Mouse (Mus musculus): ENCODE data around the gene Fank1. TPM values are rescaled to one million over a fixed set of nuclear protein-coding genes. Genes with fewer than 3 reads are reported as not detected.

Fank1 gene
- polyA plus RNA-seq, 1 experiment from 2014 or later: 3.9 TPM

DNA sequence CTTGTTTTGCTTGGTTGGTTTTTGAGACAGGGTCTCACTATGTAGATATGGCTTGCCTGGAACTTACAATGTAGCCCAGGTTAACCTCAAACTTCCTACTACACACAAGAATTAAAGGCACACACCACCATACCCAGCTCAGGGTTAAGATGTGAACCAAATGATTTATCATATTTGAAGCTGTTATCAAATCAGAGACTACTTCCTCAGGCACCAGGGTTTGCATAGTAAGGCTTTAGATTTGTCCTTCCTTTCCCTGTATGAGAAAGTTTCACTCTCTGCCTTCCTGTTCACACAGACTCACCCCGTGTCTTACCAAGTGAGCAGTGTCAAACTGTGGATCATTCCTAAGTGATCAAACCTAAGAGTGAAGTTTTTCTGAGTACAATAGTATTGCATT, 32.5 kb upstream of the Fank1 start:
- Histone ChIP-seq H3K9me3 (ENCODE audit: control insufficient read depth, low read length) (no peaks in the 10 kb centered on the region), H3K27me3 (ENCODE audit: control insufficient read depth, insufficient read depth, low read length) (no peaks in the 10 kb centered on the region), H3K4me2 (ENCODE audit: low read length) (no peak overlapping the region), H3K27ac (replicated peaks; ENCODE audit: low read depth, low read length) (no peak overlapping the region), H3K36me3 (ENCODE audit: control insufficient read depth, insufficient read depth, low read length) (peaks cover 43% of the 10 kb centered on the region), H3K4me3 (replicated peaks; ENCODE audit: low read depth, low read length) (no peak overlapping the region), H3K4me1 (ENCODE audit: control insufficient read depth, insufficient read depth, low read length) (no peaks in the 10 kb centered on the region), H3K9ac (replicated peaks; ENCODE audit: low read length) (no peak overlapping the region)
- DNase-seq: no peak
- WGBS: 95% methylated on average over 1 of the region's 1 CpGs
- ATAC-seq (ENCODE audit: low FRiP score, low TSS enrichment): no peak

GRCm38 (mm10) chr7:133744701-133745100, 32.0 kb upstream of the Fank1 start:
- Histone ChIP-seq H3K36me3 (ENCODE audit: control insufficient read depth, insufficient read depth, low read length) (peaks cover 43% of the 10 kb centered on the region), H3K4me3 (replicated peaks; ENCODE audit: low read depth, low read length) (no peak overlapping the region), H3K4me2 (ENCODE audit: low read length) (no peak overlapping the region), H3K9me3 (ENCODE audit: control insufficient read depth, low read length) (no peaks in the 10 kb centered on the region), H3K27ac (replicated peaks; ENCODE audit: low read depth, low read length) (no peak overlapping the region), H3K27me3 (ENCODE audit: control insufficient read depth, insufficient read depth, low read length) (no peaks in the 10 kb centered on the region), H3K4me1 (ENCODE audit: control insufficient read depth, insufficient read depth, low read length) (no peaks in the 10 kb centered on the region), H3K9ac (replicated peaks; ENCODE audit: low read length) (no peak overlapping the region)
- WGBS: 64% methylated on average over 4 of the region's 4 CpGs
- no peak for DNase-seq
- no peak for ATAC-seq (ENCODE audit: low FRiP score, low TSS enrichment)

DNA sequence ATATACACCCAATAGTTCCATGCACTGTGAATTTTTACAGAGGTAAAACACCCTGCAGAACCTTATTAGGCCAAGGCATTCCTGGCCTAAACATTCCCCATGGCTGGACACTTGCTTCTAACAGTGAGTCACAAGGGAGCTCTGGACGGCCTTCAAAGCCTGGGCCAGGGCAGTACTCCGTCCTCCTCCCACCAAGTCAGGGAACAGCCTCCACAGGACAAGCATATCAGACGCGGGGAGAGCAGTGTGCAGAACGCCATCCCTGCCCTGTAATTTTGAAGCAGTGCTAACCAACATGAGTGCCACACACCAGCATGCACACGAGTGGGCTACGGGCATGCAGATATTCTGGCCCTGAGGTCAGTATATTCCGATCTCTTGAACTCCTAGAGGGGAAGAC, 29.3 kb upstream of the Fank1 start:
- no peak for ATAC-seq (ENCODE audit: low FRiP score, low TSS enrichment)
- WGBS: 89% methylated on average over 8 of the region's 8 CpGs
- H3K4me1 ChIP-seq (ENCODE audit: control insufficient read depth, insufficient read depth, low read length): no peaks in the 10 kb centered on the region
- H3K27me3 ChIP-seq (ENCODE audit: control insufficient read depth, insufficient read depth, low read length): no peaks in the 10 kb centered on the region
- H3K36me3 ChIP-seq (ENCODE audit: control insufficient read depth, insufficient read depth, low read length): peaks cover 22% of the 10 kb centered on the region
- no peak overlapping the region for H3K9ac ChIP-seq (replicated peaks; ENCODE audit: low read length)
- DNase-seq: no peak
- H3K27ac ChIP-seq (replicated peaks; ENCODE audit: low read depth, low read length): no peak overlapping the region
- H3K9me3 ChIP-seq (ENCODE audit: control insufficient read depth, low read length): no peaks in the 10 kb centered on the region
- no peak overlapping the region for H3K4me2 ChIP-seq (ENCODE audit: low read length)
- no peak overlapping the region for H3K4me3 ChIP-seq (replicated peaks; ENCODE audit: low read depth, low read length)

DNA sequence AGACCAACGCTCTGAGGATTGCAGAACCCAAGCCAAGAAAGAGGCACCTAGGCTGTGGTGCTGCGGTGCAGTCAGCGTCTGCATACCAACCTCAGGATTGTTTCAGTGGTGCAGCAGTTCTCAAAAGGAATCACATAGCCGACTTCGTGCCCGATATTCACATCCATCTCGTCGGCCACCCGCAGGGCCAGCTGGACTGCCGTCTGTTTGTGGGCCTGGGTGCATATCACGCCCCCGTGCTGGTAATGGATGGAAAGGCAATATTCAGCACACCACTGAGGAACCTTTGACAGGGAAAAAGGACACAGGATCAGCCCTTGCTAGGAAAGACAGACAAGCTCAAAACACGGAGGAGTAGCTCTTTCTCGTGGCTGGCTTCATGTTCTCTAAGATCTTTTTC, 27.9 kb upstream of the Fank1 start:
- H3K4me3 ChIP-seq (replicated peaks; ENCODE audit: low read depth, low read length): no peak overlapping the region
- H3K36me3 ChIP-seq (ENCODE audit: control insufficient read depth, insufficient read depth, low read length): peaks cover 20% of the 10 kb centered on the region
- 86% methylated on average over 14 of the region's 14 CpGs for WGBS
- DNase-seq (no peak), ATAC-seq (ENCODE audit: low FRiP score, low TSS enrichment) (no peak)
- H3K4me1 ChIP-seq (ENCODE audit: control insufficient read depth, insufficient read depth, low read length): no peaks in the 10 kb centered on the region
- no peak overlapping the region for H3K9ac ChIP-seq (replicated peaks; ENCODE audit: low read length)
- no peaks in the 10 kb centered on the region for H3K9me3 ChIP-seq (ENCODE audit: control insufficient read depth, low read length)
- H3K27me3 ChIP-seq (ENCODE audit: control insufficient read depth, insufficient read depth, low read length): no peaks in the 10 kb centered on the region
- H3K4me2 ChIP-seq (ENCODE audit: low read length): no peak overlapping the region
- H3K27ac ChIP-seq (replicated peaks; ENCODE audit: low read depth, low read length): no peak overlapping the region

GRCm38 (mm10) chr7:133750666-133751065, 26.0 kb upstream of the Fank1 start:
- DNase-seq: no peak
- Histone ChIP-seq H3K27ac (replicated peaks; ENCODE audit: low read depth, low read length) (0 out of 2 replicates have a peak overlapping the region, but pooled peaks have one; percentile 20), H3K27me3 (ENCODE audit: control insufficient read depth, insufficient read depth, low read length) (no peaks in the 10 kb centered on the region), H3K9ac (replicated peaks; ENCODE audit: low read length) (no peak overlapping the region), H3K4me3 (replicated peaks; ENCODE audit: low read depth, low read length) (no peak overlapping the region), H3K4me1 (ENCODE audit: control insufficient read depth, insufficient read depth, low read length) (no peaks in the 10 kb centered on the region), H3K4me2 (ENCODE audit: low read length) (no peak overlapping the region), H3K9me3 (ENCODE audit: control insufficient read depth, low read length) (no peaks in the 10 kb centered on the region), H3K36me3 (ENCODE audit: control insufficient read depth, insufficient read depth, low read length) (peaks cover 20% of the 10 kb centered on the region)
- WGBS: 82% methylated on average over 5 of the region's 5 CpGs
- ATAC-seq (ENCODE audit: low FRiP score, low TSS enrichment): no peak

- Histone ChIP-seq H3K36me3 (ENCODE audit: control insufficient read depth, insufficient read depth, low read length) (peaks cover 20% of the 10 kb centered on the region), H3K4me1 (ENCODE audit: control insufficient read depth, insufficient read depth, low read length) (no peaks in the 10 kb centered on the region), H3K27ac (replicated peaks; ENCODE audit: low read depth, low read length) (no peak overlapping the region), H3K27me3 (ENCODE audit: control insufficient read depth, insufficient read depth, low read length) (no peaks in the 10 kb centered on the region), H3K4me3 (replicated peaks; ENCODE audit: low read depth, low read length) (no peak overlapping the region), H3K9me3 (ENCODE audit: control insufficient read depth, low read length) (no peaks in the 10 kb centered on the region), H3K9ac (replicated peaks; ENCODE audit: low read length) (no peak overlapping the region), H3K4me2 (ENCODE audit: low read length) (no peak overlapping the region)
- ATAC-seq (ENCODE audit: low FRiP score, low TSS enrichment) (no peak), DNase-seq (no peak)
- WGBS: 92% methylated on average over 5 of the region's 5 CpGs
These were observed 25.5 kb upstream of the Fank1 start for GRCm38 (mm10) chr7:133751163-133751562.

DNA sequence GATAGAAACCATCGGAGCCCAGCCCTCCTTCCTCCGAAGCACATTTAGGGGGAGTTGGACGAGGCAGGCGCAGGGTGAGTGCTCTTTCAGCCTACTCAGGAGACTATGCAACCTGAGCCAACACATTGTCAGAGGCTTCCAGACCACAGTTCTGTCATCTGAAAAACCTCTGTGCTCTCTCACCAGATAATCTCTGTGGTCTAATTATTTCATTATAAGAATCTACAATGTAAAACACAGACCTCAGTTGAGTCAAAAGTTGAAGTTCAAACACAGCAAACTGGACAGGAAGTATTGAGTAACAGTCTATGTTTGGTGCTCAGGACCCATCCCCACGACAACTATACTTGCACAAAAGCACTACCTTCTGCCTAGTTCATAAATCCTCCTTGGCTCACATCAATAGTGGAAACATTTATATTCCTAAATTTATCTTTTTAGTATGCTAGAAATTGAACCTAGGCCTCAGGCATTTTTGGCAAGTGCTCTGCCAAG, 18.7 kb upstream of the Fank1 start:
- H3K4me2 ChIP-seq (ENCODE audit: low read length): peak overlapping the region; percentile 38
- WGBS: 21% methylated on average over 5 of the region's 5 CpGs

DNA sequence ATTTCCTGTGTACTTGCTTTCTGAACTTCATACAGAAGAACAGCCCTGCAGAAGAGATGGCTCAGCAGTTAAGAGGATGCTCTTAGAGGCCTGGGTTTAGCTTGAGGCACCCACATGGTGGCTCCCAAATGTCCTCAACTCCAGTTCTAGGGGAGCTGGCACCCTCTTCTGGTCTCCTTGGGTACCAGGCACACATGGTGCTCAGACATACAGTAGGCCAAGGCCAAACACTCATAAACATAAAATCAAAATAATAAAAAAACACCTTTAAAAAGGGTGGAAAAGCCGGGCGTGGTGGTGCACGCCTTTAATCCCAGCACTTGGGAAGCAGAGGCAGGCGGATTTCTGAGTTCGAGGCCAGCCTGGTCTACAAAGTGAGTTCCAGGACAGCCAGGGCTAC, 17.9 kb upstream of the Fank1 start:
- Histone ChIP-seq H3K36me3 (ENCODE audit: control insufficient read depth, insufficient read depth, low read length) (no peaks in the 10 kb centered on the region), H3K4me3 (replicated peaks; ENCODE audit: low read depth, low read length) (no peak overlapping the region), H3K27me3 (ENCODE audit: control insufficient read depth, insufficient read depth, low read length) (no peaks in the 10 kb centered on the region), H3K4me1 (ENCODE audit: control insufficient read depth, insufficient read depth, low read length) (peaks cover 9% of the 10 kb centered on the region; the same call in 1 of the 2 replicates), H3K9me3 (ENCODE audit: control insufficient read depth, low read length) (no peaks in the 10 kb centered on the region), H3K9ac (replicated peaks; ENCODE audit: low read length) (no peak overlapping the region), H3K4me2 (ENCODE audit: low read length) (peak overlapping the region; percentile 38), H3K27ac (replicated peaks; ENCODE audit: low read depth, low read length) (no peak overlapping the region)
- no peak for ATAC-seq (ENCODE audit: low FRiP score, low TSS enrichment)
- 80% methylated on average over 5 of the region's 5 CpGs for WGBS
- no peak for DNase-seq

More for the DNA sequence above, 18.7 kb upstream of the Fank1 start:
- Histone ChIP-seq H3K27me3 (ENCODE audit: control insufficient read depth, insufficient read depth, low read length) (no peaks in the 10 kb centered on the region), H3K4me3 (replicated peaks; ENCODE audit: low read depth, low read length) (no peak overlapping the region), H3K4me1 (ENCODE audit: control insufficient read depth, insufficient read depth, low read length) (peaks cover 9% of the 10 kb centered on the region; the same call in 1 of the 2 replicates), H3K9me3 (ENCODE audit: control insufficient read depth, low read length) (no peaks in the 10 kb centered on the region), H3K9ac (replicated peaks; ENCODE audit: low read length) (no peak overlapping the region), H3K36me3 (ENCODE audit: control insufficient read depth, insufficient read depth, low read length) (no peaks in the 10 kb centered on the region), H3K27ac (replicated peaks; ENCODE audit: low read depth, low read length) (no peak overlapping the region)
- DNase-seq (no peak), ATAC-seq (ENCODE audit: low FRiP score, low TSS enrichment) (no peak)

DNA sequence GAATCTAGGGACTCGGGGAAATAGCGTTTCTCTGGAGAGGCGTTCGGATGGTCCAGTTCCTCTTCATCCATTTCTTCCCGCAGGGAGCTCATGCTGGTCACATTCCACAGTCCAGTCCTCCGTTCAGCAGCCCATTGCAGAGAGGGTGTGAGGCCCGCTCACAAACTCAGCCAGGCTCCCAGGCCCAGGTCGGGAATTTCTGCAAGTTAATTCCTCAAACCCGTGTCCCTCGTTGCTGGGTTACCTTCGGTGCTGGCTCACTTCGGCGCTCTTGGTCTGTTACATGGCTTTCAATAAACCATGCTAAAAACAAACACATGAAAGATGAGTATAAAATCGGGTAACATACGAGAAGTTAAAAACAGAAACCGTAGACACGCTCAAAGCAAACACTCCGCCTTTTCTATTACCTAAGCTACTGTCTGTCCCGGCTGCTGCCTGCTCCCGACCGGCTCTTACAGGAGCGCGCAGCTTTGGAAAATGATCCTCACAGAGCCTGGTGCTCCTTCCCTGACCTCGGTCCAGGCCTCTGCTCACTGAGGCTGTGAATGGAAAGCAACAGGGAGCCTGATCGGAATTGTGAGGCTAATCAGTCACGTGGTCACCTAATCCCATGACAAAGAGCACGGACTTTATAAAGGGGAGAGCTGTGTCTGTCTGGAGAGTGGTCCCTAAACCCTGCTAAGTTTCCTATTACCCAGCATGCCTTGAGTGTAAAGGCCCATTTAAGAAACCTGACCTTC, 16.9 kb upstream of the Fank1 start:
- peak overlapping the region; percentile 44 for H3K4me2 ChIP-seq (ENCODE audit: low read length)
- H3K36me3 ChIP-seq (ENCODE audit: control insufficient read depth, insufficient read depth, low read length): no peaks in the 10 kb centered on the region
- peak; percentile 84 for DNase-seq
- H3K9ac ChIP-seq (replicated peaks; ENCODE audit: low read length): peak overlapping the region; percentile 34; the same call in 1 of the 2 replicates
- H3K4me3 ChIP-seq (replicated peaks; ENCODE audit: low read depth, low read length): peak overlapping the region; percentile 19
- WGBS: 2% methylated on average over 27 of the region's 27 CpGs
- peak; percentile 86 for ATAC-seq (ENCODE audit: low FRiP score, low TSS enrichment)
- peaks cover 11% of the 10 kb centered on the region; the same call in 1 of the 2 replicates for H3K4me1 ChIP-seq (ENCODE audit: control insufficient read depth, insufficient read depth, low read length)
- peak overlapping the region; percentile 68 for H3K27ac ChIP-seq (replicated peaks; ENCODE audit: low read depth, low read length)
- H3K27me3 ChIP-seq (ENCODE audit: control insufficient read depth, insufficient read depth, low read length): no peaks in the 10 kb centered on the region
- H3K9me3 ChIP-seq (ENCODE audit: control insufficient read depth, low read length): no peaks in the 10 kb centered on the region
